Mouse (Mus musculus) liver, adult 2 months (tissue): Measurements from ENCODE around the gene Zbtb20. TPM values are rescaled to one million over a fixed set of nuclear protein-coding genes. Genes with fewer than 3 reads are reported as not detected.

ENCODE experiments used
- DNase-seq: peaks from one replicate; pipeline ENCODE4 v3.0.0-alpha.2; 2011; ENCODE audit warnings: low read depth, low spot score; ENCODE audit errors: extremely low read depth
- H3K27ac ChIP-seq: fragments of 200-500 bp; replicated peaks from 2 replicates; pipeline ENCODE4 v1.5.1; 2012; ENCODE audit warnings: low read depth, mild to moderate bottlenecking, control low read depth, inconsistent platforms, low read length; ENCODE audit not compliant: insufficient read depth
- H3K27me3 ChIP-seq: fragments of 200-500 bp; 2 replicates; pipeline ENCODE4 v1.6.1; 2012; ENCODE audit warnings: mild to moderate bottlenecking, moderate library complexity, low read length, inconsistent platforms; ENCODE audit not compliant: control insufficient read depth, insufficient read depth
- H3K36me3 ChIP-seq: fragments of 200-500 bp; 2 replicates; pipeline ENCODE4 v1.6.1; 2012; ENCODE audit warnings: low read length, inconsistent platforms; ENCODE audit not compliant: control insufficient read depth, insufficient read depth
- H3K4me1 ChIP-seq: fragments of 200-500 bp; 2 replicates; pipeline ENCODE4 v1.6.1; 2011; ENCODE audit warnings: low read length; ENCODE audit not compliant: control insufficient read depth, insufficient read depth
- H3K4me3 ChIP-seq: fragments of 200-500 bp; 2 replicates; pipeline ENCODE4 v1.5.1; 2011; ENCODE audit warnings: low read depth, mild to moderate bottlenecking, control low read depth, low read length, moderate library complexity; ENCODE audit not compliant: insufficient read depth
- H3K79me2 ChIP-seq: fragments of 200-500 bp; 2 replicates; pipeline ENCODE4 v1.6.1; 2012; ENCODE audit warnings: inconsistent platforms, mild to moderate bottlenecking, low read length, moderate library complexity; ENCODE audit not compliant: control insufficient read depth, insufficient read depth
- H3K9ac ChIP-seq: fragments of 200-500 bp; 2 replicates; pipeline ENCODE4 v1.6.1; 2012; ENCODE audit warnings: low read depth, mild to moderate bottlenecking, control low read depth, inconsistent platforms, low read length
- CTCF ChIP-seq: fragments of 200-500 bp; IDR thresholded peaks from 2 replicates; pipeline ENCODE4 v1.5.1; 2011; ENCODE audit warnings: low read depth, low read length, control low read depth
- POLR2A ChIP-seq: fragments of 200-500 bp; IDR thresholded peaks from 2 replicates; pipeline ENCODE4 v1.6.1; 2011; ENCODE audit warnings: low read length, control low read depth; ENCODE audit not compliant: insufficient read depth; ENCODE audit errors: extremely low read depth
- WGBS: fragments of 180-500 bp; shearing (Covaris S2); methylation state at CpG from one replicate; pipeline ENCODE4 v1.1.7; 2018; 5-methylcytosine and 5-hydroxymethylcytosine counted together
- polyA plus RNA-seq: library from polyadenylated mRNA; depleted of rRNA; stranded (reverse); fragments of >200 nt; gene quantifications from 2 replicates; pipeline ENCODE4 v1.2.3, GENCODE M21; 2012
- total RNA-seq: library from RNA; depleted of rRNA; stranded (reverse); fragments of >200 nt; gene quantifications from 2 replicates; pipeline ENCODE4 v1.2.3, GENCODE M21; 2014

The Zbtb20 gene
- total and polyA plus RNA-seq, 2 experiments: 17.8 to 52.6 TPM

DNA sequence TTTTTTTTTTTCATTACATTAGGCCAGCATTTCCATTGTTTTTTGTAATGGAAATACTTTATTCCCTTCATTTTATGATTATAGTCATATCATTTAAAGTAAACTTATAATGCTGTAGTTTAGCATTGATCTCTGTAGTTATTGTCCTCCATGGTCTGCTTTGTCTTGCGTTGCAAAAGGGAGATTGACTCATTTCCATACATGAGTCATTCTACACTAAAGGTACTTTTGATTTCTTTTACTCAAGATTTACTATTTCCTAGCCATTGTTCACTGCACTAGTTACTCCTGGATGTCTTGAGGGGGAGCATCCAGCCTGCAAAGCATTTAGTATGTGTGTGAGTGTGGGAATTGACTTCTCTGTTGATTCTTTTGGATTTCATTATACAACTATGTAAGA lies 24.6 kb downstream of the Zbtb20 start:
- no peaks in the 10 kb centered on the region; the same call in 1 of the 2 replicates for H3K4me1 ChIP-seq
- H3K9ac ChIP-seq: no peak overlapping the region
- WGBS: 92% methylated on average over 1 of the region's 1 CpGs
- peaks cover 3% of the 10 kb centered on the region; the same call in 1 of the 2 replicates for H3K79me2 ChIP-seq
- TF ChIP-seq POLR2A (no peak), CTCF (no peak)
- H3K27ac ChIP-seq: no peak overlapping the region
- no peaks in the 10 kb centered on the region for H3K36me3 ChIP-seq
- DNase-seq: no peak
- H3K27me3 ChIP-seq: no peaks in the 10 kb centered on the region
- no peak overlapping the region for H3K4me3 ChIP-seq

GRCm38 (mm10) chr16:42907283-42907701 lies 31.6 kb downstream of the Zbtb20 start:
- H3K36me3 ChIP-seq: no peaks in the 10 kb centered on the region
- no peaks in the 10 kb centered on the region for H3K27me3 ChIP-seq
- peak overlapping the region; percentile 56 for H3K4me3 ChIP-seq
- H3K79me2 ChIP-seq: no peaks in the 10 kb centered on the region; the same call in 1 of the 2 replicates
- peak; percentile 79 for DNase-seq
- H3K27ac ChIP-seq: peak overlapping the region; percentile 95
- peaks cover 11% of the 10 kb centered on the region for H3K4me1 ChIP-seq
- 0% methylated on average over 4 of the region's 4 CpGs for WGBS
- no peak for TF ChIP-seq POLR2A
- TF ChIP-seq CTCF: no peak
- H3K9ac ChIP-seq: peak overlapping the region; percentile 63

DNA sequence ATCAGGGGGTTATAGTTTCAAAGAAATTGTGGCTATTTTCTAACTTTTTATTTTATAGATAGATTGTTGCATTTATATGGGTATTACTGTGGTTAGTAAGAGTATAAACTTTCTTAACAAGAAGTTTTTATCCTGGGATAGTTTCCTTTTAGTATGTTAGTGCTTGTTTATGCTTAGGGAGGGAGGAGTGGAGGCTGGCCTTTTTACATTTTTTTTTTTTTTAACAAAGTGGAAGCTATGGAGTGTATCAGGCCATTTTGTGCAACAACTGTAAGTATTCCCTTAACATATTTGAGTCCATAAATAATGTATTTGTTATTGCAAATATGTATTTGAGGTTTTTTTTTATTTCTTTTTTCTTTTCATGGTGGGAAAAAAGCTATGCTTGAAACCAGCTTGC lies 32.7 kb downstream of the Zbtb20 start:
- Histone ChIP-seq H3K79me2 (no peaks in the 10 kb centered on the region; the same call in 1 of the 2 replicates), H3K27ac (no peak overlapping the region), H3K36me3 (no peaks in the 10 kb centered on the region), H3K9ac (no peak overlapping the region), H3K27me3 (no peaks in the 10 kb centered on the region), H3K4me3 (peak overlapping the region; percentile 56; the same call in 1 of the 2 replicates), H3K4me1 (peaks cover 11% of the 10 kb centered on the region)
- peak; percentile 53 for DNase-seq
- TF ChIP-seq CTCF: no peak
- no peak for TF ChIP-seq POLR2A

DNA sequence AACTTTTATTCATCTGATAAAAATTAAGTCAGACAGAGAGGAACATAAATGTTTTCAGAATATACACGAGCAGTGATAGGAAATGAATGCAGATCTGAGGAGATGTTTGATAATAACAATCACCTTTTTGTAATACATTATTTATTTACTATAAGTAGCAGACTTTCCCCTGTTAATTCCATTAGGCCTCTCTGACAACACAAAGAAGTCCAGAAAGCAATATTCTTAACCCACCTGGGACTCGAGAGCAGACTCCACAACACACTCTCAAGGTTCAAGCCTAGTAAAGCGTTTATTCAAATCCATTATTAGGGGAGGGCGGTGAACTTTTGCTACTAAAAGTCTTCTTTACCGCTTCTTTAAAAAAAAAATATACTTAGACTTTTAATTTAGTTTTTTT lies 33.2 kb downstream of the Zbtb20 start:
- H3K9ac ChIP-seq: peak overlapping the region; percentile 61; the same call in 1 of the 2 replicates
- H3K27me3 ChIP-seq: no peaks in the 10 kb centered on the region
- H3K4me3 ChIP-seq: peak overlapping the region; percentile 55; the same call in 1 of the 2 replicates
- no peak for TF ChIP-seq POLR2A
- no peak for TF ChIP-seq CTCF
- 0 out of 2 replicates have a peak overlapping the region, but pooled peaks have one; percentile 35 for H3K27ac ChIP-seq
- H3K4me1 ChIP-seq: peaks cover 11% of the 10 kb centered on the region
- peak; percentile 58 for DNase-seq
- WGBS: 23% methylated on average over 5 of the region's 5 CpGs
- H3K36me3 ChIP-seq: no peaks in the 10 kb centered on the region
- H3K79me2 ChIP-seq: no peaks in the 10 kb centered on the region; the same call in 1 of the 2 replicates

GRCm38 (mm10) chr16:42910016-42910415 lies 34.3 kb downstream of the Zbtb20 start:
- Histone ChIP-seq H3K27me3 (no peaks in the 10 kb centered on the region), H3K4me1 (peaks cover 11% of the 10 kb centered on the region), H3K36me3 (no peaks in the 10 kb centered on the region), H3K9ac (peak overlapping the region; percentile 34; the same call in 1 of the 2 replicates), H3K27ac (peak overlapping the region; percentile 67), H3K79me2 (no peaks in the 10 kb centered on the region; the same call in 1 of the 2 replicates), H3K4me3 (peak overlapping the region; percentile 51; the same call in 1 of the 2 replicates)
- 4% methylated on average over 4 of the region's 4 CpGs for WGBS
- peak; percentile 73 for DNase-seq
- TF ChIP-seq POLR2A: no peak
- no peak for TF ChIP-seq CTCF

- Histone ChIP-seq H3K36me3 (no peaks in the 10 kb centered on the region), H3K27ac (peak overlapping the region; percentile 82), H3K4me3 (no peak overlapping the region), H3K79me2 (peaks cover under 1% of the 10 kb centered on the region; the same call in 1 of the 2 replicates), H3K27me3 (no peaks in the 10 kb centered on the region), H3K4me1 (peaks cover 11% of the 10 kb centered on the region), H3K9ac (peak overlapping the region; percentile 43; the same call in 1 of the 2 replicates)
- TF ChIP-seq CTCF (no peak), POLR2A (no peak)
- 18% methylated on average over 3 of the region's 3 CpGs for WGBS
- peak; percentile 47 for DNase-seq
Measured at GRCm38 (mm10) chr16:42910716-42911115, 35.0 kb downstream of the Zbtb20 start.
